Mouse (Mus musculus) forebrain, embryonic 14.5 days (tissue): Measurements from ENCODE around the gene Maff. TPM values are rescaled to one million over a fixed set of nuclear protein-coding genes. Genes with fewer than 3 reads are reported as not detected.

Experiments
- ATAC-seq: fragments of 200-750 bp; cut with Nextera tagmentation; 2 replicates; pipeline ENCODE4 v1.8.0; 2017; ENCODE audit warnings: mild to moderate bottlenecking, moderate library complexity
- DNase-seq: peaks from one replicate; pipeline ENCODE4 v3.0.0-alpha.2; 2015; ENCODE audit warnings: low spot score
- H3K27ac ChIP-seq: fragments of 300-500 bp; sonication (generic); 2 replicates; pipeline ENCODE4 v1.5.1; 2014; ENCODE audit warnings: low read depth, mild to moderate bottlenecking, control low read depth, low read length, moderate library complexity
- H3K27me3 ChIP-seq: fragments of 300-500 bp; sonication (generic); replicated peaks from 2 replicates; pipeline ENCODE4 v1.6.1; 2014; ENCODE audit warnings: low read length, control low read depth, mixed read lengths; ENCODE audit not compliant: control insufficient read depth, insufficient read depth
- H3K36me3 ChIP-seq: fragments of 300-500 bp; sonication (generic); 2 replicates; pipeline ENCODE4 v1.6.1; 2014; ENCODE audit warnings: low read length, control low read depth; ENCODE audit not compliant: control insufficient read depth, insufficient read depth
- H3K4me1 ChIP-seq: fragments of 300-500 bp; sonication (generic); 2 replicates; pipeline ENCODE4 v1.6.1; 2014; ENCODE audit warnings: antibody characterized with exemption, low read length, control low read depth; ENCODE audit not compliant: control insufficient read depth, insufficient read depth
- H3K4me2 ChIP-seq: fragments of 300-500 bp; sonication (generic); 2 replicates; pipeline ENCODE4 v1.6.1; 2014; ENCODE audit warnings: mild to moderate bottlenecking, control low read depth, low read length
- H3K4me3 ChIP-seq: fragments of 300-500 bp; sonication (generic); 2 replicates; pipeline ENCODE4 v1.5.1; 2014; ENCODE audit warnings: low read depth, low read length, control low read depth
- H3K9ac ChIP-seq: fragments of 300-500 bp; sonication (generic); 2 replicates; pipeline ENCODE4 v1.6.1; 2014; ENCODE audit warnings: mild to moderate bottlenecking, low read length, control low read depth, moderate library complexity
- H3K9me3 ChIP-seq: fragments of 300-500 bp; sonication (generic); replicated peaks from 2 replicates; pipeline ENCODE4 v1.6.1; 2016; ENCODE audit warnings: low read length, control low read depth, mixed read lengths; ENCODE audit not compliant: control insufficient read depth
- WGBS: fragments of 180-500 bp; shearing (Covaris S2); extraction: QIAGEN DNeasy Blood & Tissue Kit; methylation state at CpG from one replicate; pipeline ENCODE4 v1.1.7; 2014; 5-methylcytosine and 5-hydroxymethylcytosine counted together
- polyA plus RNA-seq: library from polyadenylated mRNA; unstranded; fragments of >200 nt; fragmentation: Nextera tagmentation; extraction: Ambion mirVana; gene quantifications from 2 replicates; pipeline ENCODE4 v1.2.1, GENCODE M21; 2014

Gene Maff
- polyA plus RNA-seq, 1 experiment from 2014 or later = 1.6 TPM

GRCm38 (mm10) chr15:79321733-79322190, 24.7 kb upstream of the Maff start:
- 90% methylated on average over 5 of the region's 5 CpGs for WGBS
- no peak for ATAC-seq

GRCm38 (mm10) chr15:79322281-79322990, 24.0 kb upstream of the Maff start:
- Histone ChIP-seq H3K4me2 (no peak overlapping the region), H3K27ac (no peak overlapping the region), H3K27me3 (no peaks in the 10 kb centered on the region), H3K4me1 (peaks cover 5% of the 10 kb centered on the region; the same call in 1 of the 2 replicates), H3K9me3 (no peaks in the 10 kb centered on the region), H3K4me3 (no peak overlapping the region), H3K9ac (no peak overlapping the region), H3K36me3 (no peaks in the 10 kb centered on the region)
- 84% methylated on average over 11 of the region's 11 CpGs for WGBS
- ATAC-seq (no peak), DNase-seq (no peak)

More at GRCm38 (mm10) chr15:79321733-79322190, 24.7 kb upstream of the Maff start:
- no peak overlapping the region for H3K27ac ChIP-seq
- no peak overlapping the region for H3K4me3 ChIP-seq
- H3K9ac ChIP-seq = no peak overlapping the region
- no peaks in the 10 kb centered on the region for H3K36me3 ChIP-seq
- no peaks in the 10 kb centered on the region for H3K9me3 ChIP-seq
- H3K4me2 ChIP-seq = no peak overlapping the region
- H3K4me1 ChIP-seq = no peaks in the 10 kb centered on the region; the same call in 1 of the 2 replicates
- DNase-seq = no peak
- no peaks in the 10 kb centered on the region for H3K27me3 ChIP-seq

- no peak overlapping the region for H3K4me2 ChIP-seq
- H3K36me3 ChIP-seq = no peaks in the 10 kb centered on the region
- DNase-seq (peak; percentile 15), ATAC-seq (no peak)
- peaks cover 6% of the 10 kb centered on the region; the same call in 1 of the 2 replicates for H3K4me1 ChIP-seq
- H3K9me3 ChIP-seq = no peaks in the 10 kb centered on the region
- H3K27ac ChIP-seq = no peak overlapping the region
- no peaks in the 10 kb centered on the region for H3K27me3 ChIP-seq
- H3K4me3 ChIP-seq = no peak overlapping the region
- WGBS = 82% methylated on average over 6 of the region's 6 CpGs
- H3K9ac ChIP-seq = no peak overlapping the region
These were observed 23.2 kb upstream of the Maff start for GRCm38 (mm10) chr15:79322991-79323790.

- 79% methylated on average over 4 of the region's 4 CpGs for WGBS
- no peak for ATAC-seq
- 0 out of 2 replicates have a peak overlapping the region, but pooled peaks have one; percentile 24 for H3K27ac ChIP-seq
These were observed 22.6 kb upstream of the Maff start for GRCm38 (mm10) chr15:79323791-79324155.

GRCm38 (mm10) chr15:79324373-79324772, 22.0 kb upstream of the Maff start:
- ATAC-seq (no peak), DNase-seq (no peak)
- no peaks in the 10 kb centered on the region for H3K27me3 ChIP-seq
- H3K27ac ChIP-seq = no peak overlapping the region
- H3K36me3 ChIP-seq = no peaks in the 10 kb centered on the region
- no peak overlapping the region for H3K4me3 ChIP-seq
- no peak overlapping the region for H3K4me2 ChIP-seq
- H3K9ac ChIP-seq = no peak overlapping the region
- H3K4me1 ChIP-seq = peaks cover 6% of the 10 kb centered on the region; the same call in 1 of the 2 replicates
- no peaks in the 10 kb centered on the region for H3K9me3 ChIP-seq
- WGBS = 85% methylated on average over 3 of the region's 3 CpGs

More at GRCm38 (mm10) chr15:79323791-79324155, 22.6 kb upstream of the Maff start:
- H3K27me3 ChIP-seq = no peaks in the 10 kb centered on the region
- H3K9ac ChIP-seq = no peak overlapping the region
- H3K4me2 ChIP-seq = no peak overlapping the region
- no peak overlapping the region for H3K4me3 ChIP-seq
- H3K4me1 ChIP-seq = peaks cover 6% of the 10 kb centered on the region; the same call in 1 of the 2 replicates
- H3K36me3 ChIP-seq = no peaks in the 10 kb centered on the region
- no peaks in the 10 kb centered on the region for H3K9me3 ChIP-seq
- DNase-seq = no peak

DNA sequence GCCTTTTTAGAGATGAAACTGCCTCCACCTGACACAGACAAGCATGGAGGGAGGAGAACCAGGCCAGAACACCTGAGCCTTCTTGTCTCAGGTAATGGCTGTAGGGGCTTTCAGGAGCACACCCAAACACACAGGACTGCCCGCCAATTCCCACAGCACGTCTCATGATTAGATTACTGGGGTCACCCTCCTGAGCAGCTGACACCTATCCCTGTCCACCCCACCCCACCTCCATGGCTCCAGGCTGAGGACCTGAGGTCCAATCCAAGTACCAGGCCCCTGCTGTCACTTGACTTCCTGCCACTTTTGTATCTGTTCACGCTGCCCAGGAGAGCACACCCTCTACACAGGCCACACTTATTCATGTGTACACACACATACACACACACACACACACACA, 20.7 kb upstream of the Maff start:
- no peak overlapping the region for H3K27ac ChIP-seq
- no peak overlapping the region for H3K4me3 ChIP-seq
- peaks cover 6% of the 10 kb centered on the region; the same call in 1 of the 2 replicates for H3K4me1 ChIP-seq
- H3K4me2 ChIP-seq = no peak overlapping the region
- H3K36me3 ChIP-seq = no peaks in the 10 kb centered on the region
- WGBS = 91% methylated on average over 3 of the region's 3 CpGs
- no peaks in the 10 kb centered on the region for H3K9me3 ChIP-seq
- DNase-seq = no peak
- no peak for ATAC-seq
- H3K27me3 ChIP-seq = no peaks in the 10 kb centered on the region
- no peak overlapping the region for H3K9ac ChIP-seq

DNA sequence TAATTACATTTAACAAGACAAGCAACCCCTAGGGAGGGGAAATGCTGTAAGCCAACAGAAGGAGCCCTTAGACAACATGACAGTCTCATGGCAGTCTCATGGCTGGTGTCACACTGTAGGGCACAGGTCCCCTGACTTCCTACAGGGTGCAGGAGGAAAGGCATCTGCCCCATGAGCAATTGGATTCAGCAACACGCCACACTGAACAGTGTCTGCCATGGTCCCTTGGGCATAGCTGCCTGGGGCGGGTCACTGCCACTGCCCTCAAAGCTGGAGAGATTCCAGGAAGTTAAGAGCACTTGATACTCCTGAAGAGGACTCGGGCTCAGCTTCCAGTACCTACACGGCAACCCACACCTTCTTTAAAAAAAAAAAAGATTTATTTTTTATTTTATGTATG, 20.2 kb upstream of the Maff start:
- WGBS = 84% methylated on average over 4 of the region's 4 CpGs
- Histone ChIP-seq H3K4me1 (peaks cover 6% of the 10 kb centered on the region; the same call in 1 of the 2 replicates), H3K27ac (no peak overlapping the region), H3K9ac (no peak overlapping the region), H3K36me3 (no peaks in the 10 kb centered on the region), H3K4me3 (no peak overlapping the region), H3K4me2 (no peak overlapping the region), H3K27me3 (no peaks in the 10 kb centered on the region), H3K9me3 (no peaks in the 10 kb centered on the region)
- DNase-seq (no peak), ATAC-seq (no peak)

GRCm38 (mm10) chr15:79326971-79327961, 19.2 kb upstream of the Maff start:
- peaks cover 6% of the 10 kb centered on the region; the same call in 1 of the 2 replicates for H3K4me1 ChIP-seq
- no peaks in the 10 kb centered on the region for H3K27me3 ChIP-seq
- peak overlapping the region; percentile 84 for H3K4me2 ChIP-seq
- H3K27ac ChIP-seq = peak overlapping the region; percentile 82
- H3K36me3 ChIP-seq = no peaks in the 10 kb centered on the region
- peak overlapping the region; percentile 57 for H3K4me3 ChIP-seq
- WGBS = 8% methylated on average over 20 of the region's 20 CpGs
- DNase-seq = peak; percentile 52
- H3K9me3 ChIP-seq = no peaks in the 10 kb centered on the region
- H3K9ac ChIP-seq = peak overlapping the region; percentile 72
- peak; percentile 40 for ATAC-seq
